Mouse (Mus musculus) heart, postnatal 0 days (tissue): Measurements from ENCODE around the gene Cdkn1a.

Experiments used
- CTCF ChIP-seq: IDR thresholded peaks from 2 replicates; pipeline ENCODE4 v1.5.1; 2016; ENCODE audit warnings: antibody characterized with exemption, control low read depth, low read depth
- EP300 ChIP-seq: IDR thresholded peaks from 2 replicates; pipeline ENCODE4 v1.6.1; 2016; ENCODE audit warnings: antibody characterized with exemption, low read depth

- TF ChIP-seq CTCF = no peak
- no peak for TF ChIP-seq EP300
Observed at GRCm38 (mm10) chr17:29113591-29114352, 23.0 kb downstream of the Cdkn1a start, which contains the start of gene Rab44.
